Mouse (Mus musculus): ENCODE data around the gene Ethe1.
A peak's percentile ranks its signal among the peaks of the same experiment; 100 is the strongest.

Ethe1 gene

GRCm38 (mm10) chr7:24574224-24574796, 13.0 kb upstream of the Ethe1 start:
- DNase-seq (ENCODE audit: low read depth), result no peak

GRCm38 (mm10) chr7:24577811-24578210, 9.5 kb upstream of the Ethe1 start:
- DNase-seq (ENCODE audit: low read depth), result no peak

- no peak for DNase-seq (ENCODE audit: low read depth)
Measured at GRCm38 (mm10) chr7:24584876-24585275, 2.5 kb upstream of the Ethe1 start.

GRCm38 (mm10) chr7:24585995-24586394, 1.3 kb upstream of the Ethe1 start:
- no peak for DNase-seq (ENCODE audit: low read depth)

GRCm38 (mm10) chr7:24586828-24587227, 515 bp upstream of the Ethe1 start:
- DNase-seq (ENCODE audit: low read depth), result no peak

GRCm38 (mm10) chr7:24588336-24588735, 993 bp downstream of the Ethe1 start:
- peak; percentile 48 for DNase-seq (ENCODE audit: low read depth)

- no peak for DNase-seq (ENCODE audit: low read depth)
Measured at GRCm38 (mm10) chr7:24591735-24592134, 4.4 kb downstream of the Ethe1 start.

- no peak for DNase-seq (ENCODE audit: low read depth)
Measured at GRCm38 (mm10) chr7:24592163-24592562, 4.8 kb downstream of the Ethe1 start.

- DNase-seq (ENCODE audit: low read depth), result no peak
Measured at GRCm38 (mm10) chr7:24592781-24593180, 5.4 kb downstream of the Ethe1 start.

GRCm38 (mm10) chr7:24593621-24594308, 6.4 kb downstream of the Ethe1 start:
- peak; percentile 78 for DNase-seq (ENCODE audit: low read depth)

- no peak for DNase-seq (ENCODE audit: low read depth)
Measured at GRCm38 (mm10) chr7:24594309-24594803, 7.0 kb downstream of the Ethe1 start.

GRCm38 (mm10) chr7:24595464-24595863, 8.1 kb downstream of the Ethe1 start:
- no peak for DNase-seq (ENCODE audit: low read depth)

- DNase-seq (ENCODE audit: low read depth), result no peak
Measured at GRCm38 (mm10) chr7:24598121-24598520, 10.8 kb downstream of the Ethe1 start.

- peak; percentile 42 for DNase-seq (ENCODE audit: low read depth)
Measured at GRCm38 (mm10) chr7:24599211-24600067, 12.1 kb downstream of the Ethe1 start.

- peak; percentile 95 for DNase-seq (ENCODE audit: low read depth)
Measured at GRCm38 (mm10) chr7:24600941-24601597, 13.7 kb downstream of the Ethe1 start.

GRCm38 (mm10) chr7:24605561-24605960, 18.2 kb downstream of the Ethe1 start:
- DNase-seq (ENCODE audit: low read depth), result no peak

GRCm38 (mm10) chr7:24606046-24606445, 18.7 kb downstream of the Ethe1 start:
- no peak for DNase-seq (ENCODE audit: low read depth)

GRCm38 (mm10) chr7:24608017-24608416, 20.7 kb downstream of the Ethe1 start:
- peak; percentile 87 for DNase-seq (ENCODE audit: low read depth)

GRCm38 (mm10) chr7:24608561-24608960, 21.2 kb downstream of the Ethe1 start:
- peak; percentile 57 for DNase-seq (ENCODE audit: low read depth)

- peak; percentile 64 for DNase-seq (ENCODE audit: low read depth)
Measured at GRCm38 (mm10) chr7:24610144-24610878, 23.0 kb downstream of the Ethe1 start, which contains the start of gene Phldb3. Gene Phldb3 (plus strand): TSS chr7:24610763.

- DNase-seq (ENCODE audit: low read depth), result peak; percentile 97
Measured at GRCm38 (mm10) chr7:24610879-24611494, 23.6 kb downstream of the Ethe1 start.
